Mouse (Mus musculus) embryonic facial prominence, embryonic 11.5 days (tissue): ENCODE measurements around the gene Hspbp1. TPM values are rescaled to one million over a fixed set of nuclear protein-coding genes. Genes with fewer than 3 reads are reported as not detected.
A peak's percentile ranks its signal among the peaks of the same experiment; 100 is the strongest.

Experiments used
- ATAC-seq: fragments of 200-750 bp; cut with Nextera tagmentation; replicated peaks from 2 replicates; pipeline ENCODE4 v1.8.0; 2017; ENCODE audit warnings: low read depth; ENCODE audit not compliant: insufficient number of reproducible peaks, low FRiP score, low TSS enrichment
- DNase-seq: peaks from one replicate; pipeline ENCODE4 v3.0.0-alpha.2; 2015; ENCODE audit warnings: low spot score
- H3K27ac ChIP-seq: fragments of 300-500 bp; sonication (generic); replicated peaks from 2 replicates; pipeline ENCODE4 v1.5.1; 2014; ENCODE audit warnings: mild to moderate bottlenecking, low read depth, low read length, control low read depth
- H3K27me3 ChIP-seq: fragments of 300-500 bp; sonication (generic); 2 replicates; pipeline ENCODE4 v1.6.1; 2014; ENCODE audit warnings: mild to moderate bottlenecking, low read length, moderate library complexity, mixed read lengths; ENCODE audit not compliant: control insufficient read depth, insufficient read depth
- H3K36me3 ChIP-seq: fragments of 300-500 bp; sonication (generic); replicated peaks from 2 replicates; pipeline ENCODE4 v1.6.1; 2014; ENCODE audit warnings: low read depth, mild to moderate bottlenecking, low read length, moderate library complexity, mixed read lengths; ENCODE audit not compliant: control insufficient read depth, insufficient read depth
- H3K4me1 ChIP-seq: fragments of 300-500 bp; sonication (generic); 2 replicates; pipeline ENCODE4 v1.6.1; 2014; ENCODE audit warnings: low read length, mixed read lengths; ENCODE audit not compliant: control insufficient read depth, insufficient read depth
- H3K4me2 ChIP-seq: fragments of 300-500 bp; sonication (generic); 2 replicates; pipeline ENCODE4 v1.6.1; 2014; ENCODE audit warnings: low read depth, mild to moderate bottlenecking, control low read depth, low read length, moderate library complexity
- H3K4me3 ChIP-seq: fragments of 300-500 bp; sonication (generic); 2 replicates; pipeline ENCODE4 v1.5.1; 2014; ENCODE audit warnings: low read depth, low read length, control low read depth
- H3K9ac ChIP-seq: fragments of 300-500 bp; sonication (generic); replicated peaks from 2 replicates; pipeline ENCODE4 v1.6.1; 2014; ENCODE audit warnings: mild to moderate bottlenecking, control low read depth, low read length
- H3K9me3 ChIP-seq: fragments of 300-500 bp; sonication (generic); replicated peaks from 2 replicates; pipeline ENCODE4 v1.6.1; 2016; ENCODE audit warnings: mild to moderate bottlenecking, low read length, inconsistent platforms, mixed read lengths; ENCODE audit not compliant: control insufficient read depth
- WGBS: fragments of 180-500 bp; shearing (Covaris S2); extraction: QIAGEN DNeasy Blood & Tissue Kit; methylation state at CpG from one replicate; pipeline ENCODE4 v1.1.7; 2014; 5-methylcytosine and 5-hydroxymethylcytosine counted together
- polyA plus RNA-seq: library from polyadenylated mRNA; unstranded; fragments of >200 nt; fragmentation: Nextera tagmentation; extraction: Ambion mirVana; gene quantifications from 2 replicates; pipeline ENCODE4 v1.2.1, GENCODE M21; 2014

Hspbp1 gene
- polyA plus RNA-seq, 1 experiment from 2014 or later, result 102 TPM

GRCm38 (mm10) chr7:4712594-4712993 is 27.7 kb upstream of the Hspbp1 start:
- no peak overlapping the region for H3K27ac ChIP-seq
- no peaks in the 10 kb centered on the region for H3K27me3 ChIP-seq
- H3K36me3 ChIP-seq, result peaks cover 9% of the 10 kb centered on the region
- H3K9me3 ChIP-seq, result no peaks in the 10 kb centered on the region
- DNase-seq (no peak), ATAC-seq (no peak)
- no peak overlapping the region for H3K4me3 ChIP-seq
- H3K4me2 ChIP-seq, result no peak overlapping the region
- WGBS, result 82% methylated on average over 3 of the region's 3 CpGs
- H3K9ac ChIP-seq, result no peak overlapping the region
- no peaks in the 10 kb centered on the region for H3K4me1 ChIP-seq

DNA sequence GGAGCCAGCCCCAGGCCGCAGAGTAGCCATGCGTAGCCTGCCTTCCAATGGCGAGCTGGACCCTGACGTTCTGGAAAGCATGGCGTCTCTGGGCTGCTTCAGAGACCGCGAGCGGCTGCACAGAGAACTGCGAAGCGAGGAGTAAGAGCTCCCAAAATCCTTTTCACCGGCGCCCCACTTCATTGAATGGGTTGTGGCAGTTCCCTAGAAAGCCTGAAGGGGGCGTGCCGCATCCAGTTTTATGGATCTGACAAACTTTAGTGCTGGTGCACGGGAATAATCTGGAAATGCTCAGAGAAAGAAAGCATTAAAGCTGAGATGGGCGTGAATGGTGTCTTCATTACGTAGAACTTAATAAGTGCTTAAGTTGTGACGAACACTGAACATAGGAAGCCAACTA is 20.2 kb upstream of the Hspbp1 start:
- 41% methylated on average over 18 of the region's 18 CpGs for WGBS

DNA sequence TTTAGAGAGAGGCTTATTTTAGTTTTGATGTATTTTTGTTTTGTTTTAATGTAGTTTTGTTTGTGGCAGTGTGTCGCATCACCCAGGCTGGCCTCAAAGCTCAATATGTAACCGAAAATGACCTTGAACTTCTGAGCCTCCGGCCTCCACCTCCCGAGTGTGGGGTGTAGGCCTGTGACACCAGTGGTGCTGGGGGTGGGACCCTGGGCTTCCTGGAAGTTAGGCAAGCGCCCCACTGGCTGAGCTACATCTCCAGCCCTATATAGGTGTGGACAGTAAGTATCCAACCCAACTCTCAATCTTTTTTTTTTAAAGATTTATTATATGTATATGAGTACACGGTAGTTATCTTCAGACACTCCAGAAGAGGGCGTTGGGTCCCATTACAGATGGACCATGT is 18.3 kb upstream of the Hspbp1 start:
- Histone ChIP-seq H3K27ac (no peak overlapping the region; the same call in 1 of the 2 replicates), H3K36me3 (no peaks in the 10 kb centered on the region; the same call in none of the 2 replicates), H3K4me1 (no peaks in the 10 kb centered on the region), H3K27me3 (no peaks in the 10 kb centered on the region), H3K4me3 (no peak overlapping the region), H3K9ac (no peak overlapping the region), H3K4me2 (no peak overlapping the region), H3K9me3 (no peaks in the 10 kb centered on the region)
- DNase-seq (no peak), ATAC-seq (no peak; the same call in 1 of the 2 replicates)
- WGBS, result 94% methylated on average over 7 of the region's 7 CpGs

More for the DNA sequence above, 20.2 kb upstream of the Hspbp1 start:
- Histone ChIP-seq H3K4me1 (no peaks in the 10 kb centered on the region), H3K9me3 (no peaks in the 10 kb centered on the region), H3K36me3 (peaks cover 2% of the 10 kb centered on the region), H3K4me2 (no peak overlapping the region), H3K9ac (no peak overlapping the region; the same call in 1 of the 2 replicates), H3K27me3 (no peaks in the 10 kb centered on the region), H3K4me3 (no peak overlapping the region), H3K27ac (no peak overlapping the region)
- no peak for ATAC-seq
- peak; percentile 49 for DNase-seq

DNA sequence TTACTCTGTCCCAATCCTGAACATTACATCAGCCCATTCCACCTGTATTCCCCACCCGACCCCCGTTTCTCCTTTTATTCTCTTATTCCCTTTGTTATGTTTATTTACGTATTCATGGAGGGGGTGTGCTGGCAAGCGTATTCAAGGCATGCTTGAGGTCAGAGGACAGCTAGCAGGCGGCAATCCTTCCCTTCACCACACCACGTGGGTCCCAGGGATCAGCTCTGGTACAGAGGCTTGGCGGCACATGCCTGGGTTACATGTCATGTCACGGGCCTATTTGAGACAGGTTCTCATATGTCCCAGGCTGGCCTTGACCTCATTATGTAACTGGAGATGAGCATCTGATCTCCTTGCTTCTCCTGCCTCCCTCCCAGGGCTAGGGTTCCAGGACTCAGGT is 17.5 kb upstream of the Hspbp1 start:
- Histone ChIP-seq H3K27ac (no peak overlapping the region), H3K4me3 (no peak overlapping the region), H3K9ac (no peak overlapping the region), H3K9me3 (no peaks in the 10 kb centered on the region), H3K36me3 (peaks cover 2% of the 10 kb centered on the region), H3K4me2 (no peak overlapping the region), H3K27me3 (no peaks in the 10 kb centered on the region), H3K4me1 (no peaks in the 10 kb centered on the region)
- ATAC-seq (no peak; the same call in 1 of the 2 replicates), DNase-seq (peak; percentile 54)
- 23% methylated on average over 8 of the region's 8 CpGs for WGBS

DNA sequence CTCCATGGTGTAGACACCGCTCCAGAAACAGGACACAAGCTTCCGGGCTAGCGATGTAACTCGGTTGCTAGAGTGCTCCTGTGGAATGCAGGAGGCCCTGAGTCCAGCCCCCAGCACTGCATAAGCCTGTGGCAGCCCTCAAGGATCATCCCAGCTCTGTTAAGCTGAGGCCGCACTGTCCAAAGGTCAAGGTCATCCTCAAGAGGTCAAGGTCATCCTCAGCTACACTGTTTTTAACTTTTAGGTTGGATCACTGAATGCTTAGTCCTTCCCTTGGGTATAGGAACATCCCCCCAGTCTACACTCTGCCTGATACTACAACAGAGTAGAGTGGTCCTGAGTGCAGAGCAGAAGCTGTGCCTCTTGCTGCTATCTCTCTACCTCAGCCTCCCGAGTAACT is 8.1 kb upstream of the Hspbp1 start:
- Histone ChIP-seq H3K9ac (no peak overlapping the region), H3K27ac (no peak overlapping the region), H3K4me2 (no peak overlapping the region), H3K36me3 (peaks cover 2% of the 10 kb centered on the region; the same call in 1 of the 2 replicates), H3K27me3 (no peaks in the 10 kb centered on the region), H3K9me3 (no peaks in the 10 kb centered on the region), H3K4me1 (no peaks in the 10 kb centered on the region), H3K4me3 (no peak overlapping the region)
- ATAC-seq (no peak), DNase-seq (no peak)
- WGBS, result 91% methylated on average over 6 of the region's 6 CpGs

DNA sequence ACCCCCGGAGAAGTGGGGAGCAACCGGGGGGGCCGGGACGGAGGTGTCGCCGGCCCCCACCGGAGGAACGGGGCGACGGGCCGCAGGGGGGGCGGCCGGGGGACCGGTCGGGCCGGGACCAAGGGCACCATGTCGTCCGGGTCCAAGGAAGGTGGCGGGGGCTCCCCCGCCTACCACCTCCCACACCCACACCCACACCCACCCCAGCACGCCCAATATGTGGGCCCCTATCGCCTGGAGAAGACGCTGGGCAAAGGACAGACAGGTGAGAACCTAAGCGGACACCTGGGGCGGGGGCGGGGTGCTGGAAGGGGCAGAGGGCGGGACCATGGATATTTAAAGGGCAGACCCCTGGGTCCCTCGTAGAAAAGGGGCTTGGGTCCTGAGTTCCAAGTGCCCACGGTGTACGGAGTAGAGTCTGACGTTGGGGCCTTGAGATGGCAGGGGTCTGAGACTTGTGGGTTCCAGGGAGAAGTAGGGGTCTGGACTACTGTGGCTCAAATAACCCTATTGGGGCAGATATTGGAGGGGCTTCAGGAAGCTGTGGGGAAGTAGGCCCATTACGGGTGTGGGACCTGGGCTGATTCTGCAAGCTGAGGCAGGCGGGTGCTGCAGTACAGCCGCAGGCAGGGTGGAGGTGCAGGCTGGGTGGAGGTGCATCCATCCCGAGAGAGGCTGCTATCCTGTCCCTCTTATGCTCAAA is 6.2 kb upstream of the Hspbp1 start:
- ATAC-seq (peak; percentile 32), DNase-seq (peak; percentile 29)
- no peaks in the 10 kb centered on the region for H3K4me1 ChIP-seq
- H3K36me3 ChIP-seq, result no peaks in the 10 kb centered on the region; the same call in 1 of the 2 replicates
- peak overlapping the region; percentile 100 for H3K9ac ChIP-seq
- H3K4me2 ChIP-seq, result peak overlapping the region; percentile 94
- peak overlapping the region; percentile 94 for H3K4me3 ChIP-seq
- WGBS, result 7% methylated on average over 18 of the region's 35 CpGs
- peak overlapping the region; percentile 93 for H3K27ac ChIP-seq
- H3K27me3 ChIP-seq, result no peaks in the 10 kb centered on the region
- H3K9me3 ChIP-seq, result no peaks in the 10 kb centered on the region

DNA sequence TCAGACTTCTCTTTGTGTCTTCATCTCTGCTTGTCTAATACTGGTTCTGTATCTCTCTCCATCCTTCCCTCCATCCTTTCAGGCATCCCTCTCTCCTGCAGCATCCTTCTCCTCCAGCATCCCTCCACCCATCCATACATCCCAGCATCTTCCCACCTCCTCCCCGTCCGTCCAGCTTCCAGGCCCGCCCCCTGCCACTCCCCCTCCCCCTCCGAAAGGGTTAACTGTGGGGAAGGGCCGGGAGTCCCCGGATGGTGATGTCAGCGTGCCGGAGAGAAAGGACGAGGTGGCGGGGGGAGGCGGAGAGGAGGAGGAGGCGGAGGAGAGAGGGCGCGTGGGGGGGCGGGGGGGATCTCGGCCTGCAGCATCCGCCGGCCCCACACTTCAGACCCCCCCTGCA is 5.5 kb upstream of the Hspbp1 start, which contains the start of gene Brsk1:
Brsk1 (plus strand) TSS at position 218 of the 400 bp plus-strand sequence.
- Histone ChIP-seq H3K9ac (peak within 1 kb of the TSS; percentile 100), H3K27me3 (no peaks in the 10 kb centered on the region), H3K4me3 (peak within 1 kb of the TSS; percentile 94), H3K9me3 (no peaks in the 10 kb centered on the region), H3K4me1 (no peaks in the 10 kb centered on the region), H3K4me2 (peak within 1 kb of the TSS; percentile 94), H3K36me3 (no peaks in the 10 kb centered on the region; the same call in 1 of the 2 replicates), H3K27ac (peak within 1 kb of the TSS; percentile 93)
- peak; percentile 81 for ATAC-seq
- peak; percentile 94 for DNase-seq
- WGBS, result 0% methylated on average over 7 of the region's 18 CpGs

DNA sequence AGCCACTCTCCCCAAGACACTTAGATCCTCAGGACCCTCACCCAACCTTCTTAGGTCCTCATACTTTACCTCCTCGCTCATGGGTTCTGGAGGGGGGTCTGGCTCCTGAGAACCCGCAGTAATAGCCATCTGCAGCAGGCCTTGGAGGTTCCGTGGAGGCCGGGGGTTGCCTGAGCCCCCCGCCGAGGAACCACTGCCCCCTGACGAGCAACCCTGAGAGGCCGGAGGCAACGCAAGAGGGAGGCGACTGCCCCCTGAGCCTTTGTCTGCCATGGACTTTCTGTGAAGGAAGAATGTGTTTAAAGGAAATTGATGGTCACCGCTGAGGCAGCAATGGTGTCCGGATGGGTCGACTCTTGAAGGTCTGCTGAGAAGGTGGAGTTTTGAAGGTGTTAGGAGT is 665 bp downstream of the Hspbp1 start:
- WGBS, result 2% methylated on average over 13 of the region's 13 CpGs

More for the DNA sequence above, 665 bp downstream of the Hspbp1 start:
- H3K36me3 ChIP-seq, result peaks cover 3% of the 10 kb centered on the region
- H3K27me3 ChIP-seq, result no peaks in the 10 kb centered on the region
- no peak overlapping the region for H3K27ac ChIP-seq
- DNase-seq (no peak), ATAC-seq (no peak)
- no peaks in the 10 kb centered on the region for H3K4me1 ChIP-seq
- H3K9me3 ChIP-seq, result no peaks in the 10 kb centered on the region
- H3K9ac ChIP-seq, result peak overlapping the region; percentile 53
- H3K4me2 ChIP-seq, result peak overlapping the region; percentile 77
- peak overlapping the region; percentile 53 for H3K4me3 ChIP-seq
